Mouse (Mus musculus) stomach, postnatal 0 days (tissue): ENCODE results near the gene Dctn1.

ENCODE experiments used
- CTCF ChIP-seq: IDR thresholded peaks from 2 replicates; pipeline ENCODE4 v1.5.1; 2016; ENCODE audit warnings: antibody characterized with exemption, low read depth, mild to moderate bottlenecking, moderate library complexity
- EP300 ChIP-seq: optimal IDR thresholded peaks from 2 replicates; pipeline ENCODE3; 2016; ENCODE audit warnings: antibody characterized with exemption

GRCm38 (mm10) chr6:83135571-83136161, 30.1 kb upstream of the Dctn1 start:
- TF ChIP-seq CTCF (no peak), EP300 (no peak)
